Mouse (Mus musculus) myocyte (in vitro differentiated cells): ENCODE results near the gene Zdhhc13.

Experiments used
- CEBPB ChIP-seq: IDR thresholded peaks from 2 replicates; pipeline ENCODE4 v1.6.1; 2011; ENCODE audit warnings: mild to moderate bottlenecking, moderate library complexity; ENCODE audit not compliant: poor library complexity, insufficient read depth, severe bottlenecking
- E2F4 ChIP-seq: IDR thresholded peaks from one replicate; pipeline ENCODE4 v1.6.1; 2011; ENCODE audit warnings: mild to moderate bottlenecking, control low read depth, moderate library complexity; ENCODE audit not compliant: insufficient read depth
- MAX ChIP-seq: IDR thresholded peaks from one replicate; pipeline ENCODE4 v1.6.1; 2011; ENCODE audit warnings: low read depth, mild to moderate bottlenecking, control low read depth
- MYOD1 ChIP-seq, 3 experiments: IDR thresholded peaks; one replicate each; pipeline ENCODE4 v1.6.1; 2011; ENCODE audit warnings: control low read depth in 2 of 3, low read depth in 2 of 3, mild to moderate bottlenecking in 2 of 3, moderate library complexity in 1 of 3; ENCODE audit not compliant: insufficient read length in 2 of 3, control insufficient read depth in 1 of 3
- MYOG ChIP-seq, 3 experiments: IDR thresholded peaks; one replicate each; pipeline ENCODE4 v1.6.1; 2011; ENCODE audit warnings: control low read depth in 2 of 3, low read depth in 2 of 3, mild to moderate bottlenecking in 2 of 3; ENCODE audit not compliant: insufficient read length in 2 of 3, control insufficient read depth in 1 of 3, insufficient read depth in 1 of 3
- POLR2A ChIP-seq: IDR thresholded peaks from one replicate; pipeline ENCODE4 v1.6.1; 2011; ENCODE audit warnings: low read depth, mild to moderate bottlenecking, control low read depth, moderate library complexity; ENCODE audit not compliant: insufficient read length
- POLR2AphosphoS2 ChIP-seq: IDR thresholded peaks from one replicate; pipeline ENCODE4 v1.6.1; 2011; ENCODE audit warnings: low read depth, control low read depth; ENCODE audit not compliant: insufficient read length
- SRF ChIP-seq: IDR thresholded peaks from one replicate; pipeline ENCODE4 v1.6.1; 2011; ENCODE audit warnings: low read depth; ENCODE audit not compliant: control insufficient read depth, insufficient read length
- TCF12 ChIP-seq: IDR thresholded peaks from one replicate; pipeline ENCODE4 v1.6.1; 2011; ENCODE audit warnings: mild to moderate bottlenecking, control low read depth; ENCODE audit not compliant: poor library complexity, insufficient read depth, severe bottlenecking
- USF1 ChIP-seq: IDR thresholded peaks from one replicate; pipeline ENCODE4 v1.6.1; 2011; ENCODE audit warnings: low read depth, mild to moderate bottlenecking, control low read depth, moderate library complexity

GRCm38 (mm10) chr7:48838434-48838833 lies 49.6 kb downstream of the Zdhhc13 start:
- TF ChIP-seq POLR2AphosphoS2 = no peak
- no peak for TF ChIP-seq USF1
- no peak for TF ChIP-seq POLR2A
- no peak for TF ChIP-seq CEBPB
- no peak for TF ChIP-seq MAX
- no peak for TF ChIP-seq TCF12
- no peak for TF ChIP-seq MYOD1 (IDR thresholded peaks at IDR 0.05; ENCODE audit: control insufficient read depth in 1 of 3, insufficient read length in 2 of 3, low read depth in 2 of 3)
- no peak for TF ChIP-seq MYOG (IDR thresholded peaks at IDR 0.05; ENCODE audit: control insufficient read depth in 1 of 3, insufficient read depth in 1 of 3, insufficient read length in 2 of 3, low read depth in 2 of 3)
- no peak for TF ChIP-seq SRF
- no peak for TF ChIP-seq E2F4
